ENCODE assay signal across 7 mouse cellular contexts in genomic region chr9:56118582-56118981, GRCm38 (mm10). TPM values are rescaled to one million over a fixed set of nuclear protein-coding genes. Genes with fewer than 3 reads are reported as not detected.
DNase-seq lines count a peak whose midpoint lies in the region; ATAC-seq lines count a peak whose summit lies in the region.

No protein-coding gene starts in this region.

- 3% methylated on average over 14 of the region's 14 CpGs for WGBS in intestine, embryonic 14.5 days

- peak overlapping the region; percentile 66 for H3K4me2 ChIP-seq in intestine, embryonic 14.5 days (ENCODE audit: low read length)

- no peaks in the 10 kb centered on the region for H3K27me3 ChIP-seq in intestine, embryonic 14.5 days (replicated peaks; ENCODE audit: control insufficient read depth, insufficient read depth, low read length)

- H3K27ac ChIP-seq in intestine, embryonic 14.5 days (ENCODE audit: low read depth) = no peak overlapping the region

- H3K9ac ChIP-seq in intestine, embryonic 14.5 days (ENCODE audit: low read length) = peak overlapping the region; percentile 35

- H3K36me3 ChIP-seq in intestine, embryonic 14.5 days (ENCODE audit: control insufficient read depth, insufficient read depth, low read length) = no peaks in the 10 kb centered on the region

- peak; percentile 77 for ATAC-seq in common myeloid progenitor, adult 5-6 weeks (replicated peaks; ENCODE audit: low read depth, poor library complexity, severe bottlenecking)
- ATAC-seq in intestine, embryonic 14.5 days (replicated peaks; ENCODE audit: low FRiP score, low TSS enrichment, low read depth) = peak; percentile 33; the same call in 1 of the 2 replicates

- H3K4me3 ChIP-seq in intestine, embryonic 14.5 days (ENCODE audit: low read depth, low read length) = peak overlapping the region; percentile 34

- DNase-seq in adipocyte (ENCODE audit: low spot score) = peak; percentile 86
- DNase-seq in gastrocnemius, postnatal 10 days = peak; percentile 65
- peak; percentile 87 for DNase-seq in intestine, embryonic 14.5 days (ENCODE audit: low spot score)
- DNase-seq in left cerebral cortex, postnatal 25 days (ENCODE audit: low spot score in 2 of 2) = peak; percentile 79 to 84
- DNase-seq in mesoderm, embryonic 11.5 days (ENCODE audit: low read depth, low spot score) = peak; percentile 92
- DNase-seq in right cerebral cortex, postnatal 25 days = peak; percentile 71

- H3K9me3 ChIP-seq in intestine, embryonic 14.5 days (ENCODE audit: control insufficient read depth, low read length) = no peaks in the 10 kb centered on the region

- intact Hi-C loops in left cerebral cortex, postnatal 25 days (cut with DNase I) = loop anchor here (2.0 to 10.0 kb wide), 2 partner anchors 44 to 174 kb away; no protein-coding TSS in a partner anchor

- 0 out of 2 replicates have a peak, but pooled peaks cover 2% of the 10 kb centered on the region for H3K4me1 ChIP-seq in intestine, embryonic 14.5 days (replicated peaks; ENCODE audit: control insufficient read depth, insufficient read depth, low read length)

RNA-seq across cellular contexts. Expression of gene Pstpip1, which starts 28.8 kb away (rescaled TPM):
- total RNA-seq in common myeloid progenitor, adult 5-6 weeks (2017) = 37.1 and 64.6 TPM in 2 replicates
- total RNA-seq in gastrocnemius, postnatal 10 days (2021) = 1 to 10 TPM; 2.0 to 4.2 TPM
- 0.88 and 1.3 TPM in 2 replicates for polyA plus RNA-seq in intestine, embryonic 14.5 days (2014; fragmentation: Nextera tagmentation; extraction: Ambion mirVana)
- 1 to 10 TPM; 2.7 to 3.1 TPM for total RNA-seq in left cerebral cortex, postnatal 25 days (2021)

RNA-seq across cellular contexts. Expression of gene Tspan3, which starts 46.7 kb away (rescaled TPM):
- 66.5 and 73.0 TPM in 2 replicates for total RNA-seq in common myeloid progenitor, adult 5-6 weeks (2017)
- 100 to 1,000 TPM; 158 to 160 TPM for total RNA-seq in gastrocnemius, postnatal 10 days (2021)
- polyA plus RNA-seq in intestine, embryonic 14.5 days (2014; fragmentation: Nextera tagmentation; extraction: Ambion mirVana) = 477 and 510 TPM in 2 replicates
- total RNA-seq in left cerebral cortex, postnatal 25 days (2021) = 100 to 1,000 TPM; 377 to 393 TPM
